Mouse (Mus musculus): ENCODE data around the gene Majin.

DNA sequence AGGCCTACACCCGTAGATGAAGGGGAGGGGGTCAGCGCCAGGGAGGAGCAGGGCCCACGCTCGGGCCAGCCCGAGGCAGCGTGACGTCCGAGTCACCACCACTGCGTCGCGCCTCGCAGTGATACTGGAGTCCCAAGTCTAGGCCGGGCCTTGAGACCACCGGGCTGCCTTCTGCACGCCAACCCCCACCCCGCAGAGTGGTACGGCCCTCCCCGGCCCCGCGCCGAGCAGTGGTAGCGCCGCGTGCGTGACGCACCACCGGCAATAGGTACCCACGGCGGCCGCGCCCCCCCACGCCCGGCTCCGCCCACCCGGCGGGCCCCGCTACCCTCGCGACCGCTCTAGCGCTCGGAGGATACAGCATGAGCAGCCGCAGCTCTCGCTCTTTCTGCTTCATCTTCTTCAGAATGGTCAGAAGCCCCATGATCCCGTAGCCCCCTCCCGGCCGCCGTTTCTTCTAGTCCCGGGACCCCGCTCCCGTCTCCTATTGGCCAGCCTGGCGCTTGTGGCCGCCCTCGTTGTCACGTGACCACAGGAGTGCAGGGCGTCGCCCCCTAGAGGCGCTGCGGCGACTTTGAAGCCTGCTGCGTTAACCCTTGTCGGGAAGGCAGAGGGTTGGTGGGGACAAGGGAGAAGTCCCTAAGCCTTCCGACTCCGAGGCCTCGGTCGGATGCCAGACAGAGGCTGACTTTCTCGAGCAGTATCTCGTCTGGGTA, 43.4 kb upstream of the Majin start, which contains the start of gene Batf2:
- TF ChIP-seq POLR2A (IDR thresholded peaks at IDR 0.05; ENCODE audit: insufficient read length, low read depth) (peak; percentile 59), CEBPB (IDR thresholded peaks at IDR 0.05; ENCODE audit: insufficient read depth, poor library complexity, severe bottlenecking) (no peak)
